Mouse (Mus musculus): Measurements from ENCODE around the gene Smtn. TPM values are rescaled to one million over a fixed set of nuclear protein-coding genes. Genes with fewer than 3 reads are reported as not detected.

The Smtn gene
- polyA plus RNA-seq, 1 experiment from 2014 or later: 121 TPM

- Histone ChIP-seq H3K9me3 (ENCODE audit: control insufficient read depth, low read length) (no peaks in the 10 kb centered on the region), H3K27ac (ENCODE audit: low read length) (peak overlapping the region; percentile 99), H3K9ac (ENCODE audit: low read length) (peak overlapping the region; percentile 83), H3K27me3 (ENCODE audit: control insufficient read depth, insufficient read depth, low read depth, low read length) (no peaks in the 10 kb centered on the region), H3K36me3 (ENCODE audit: control insufficient read depth, insufficient read depth, low read length) (peaks cover 36% of the 10 kb centered on the region), H3K4me1 (replicated peaks; ENCODE audit: control insufficient read depth, insufficient read depth, low read length) (peaks cover 33% of the 10 kb centered on the region), H3K4me2 (ENCODE audit: low read depth, low read length) (peak overlapping the region; percentile 87), H3K4me3 (ENCODE audit: low read length) (peak overlapping the region; percentile 75)
- peak; percentile 1; the same call in 1 of the 2 replicates for ATAC-seq (ENCODE audit: low read depth)
- WGBS: 12% methylated on average over 8 of the region's 8 CpGs
Observed at GRCm38 (mm10) chr11:3534956-3535355, 5.5 kb downstream of the Smtn start.

GRCm38 (mm10) chr11:3533406-3533932 lies 6.9 kb downstream of the Smtn start:
- ATAC-seq (ENCODE audit: low read depth): no peak
- H3K9ac ChIP-seq (ENCODE audit: low read length): no peak overlapping the region
- WGBS: 88% methylated on average over 17 of the region's 17 CpGs
- no peak overlapping the region for H3K4me3 ChIP-seq (ENCODE audit: low read length)
- peaks cover 50% of the 10 kb centered on the region for H3K36me3 ChIP-seq (ENCODE audit: control insufficient read depth, insufficient read depth, low read length)
- no peaks in the 10 kb centered on the region for H3K27me3 ChIP-seq (ENCODE audit: control insufficient read depth, insufficient read depth, low read depth, low read length)
- H3K9me3 ChIP-seq (ENCODE audit: control insufficient read depth, low read length): no peaks in the 10 kb centered on the region
- peaks cover 33% of the 10 kb centered on the region for H3K4me1 ChIP-seq (replicated peaks; ENCODE audit: control insufficient read depth, insufficient read depth, low read length)
- H3K27ac ChIP-seq (ENCODE audit: low read length): no peak overlapping the region
- no peak overlapping the region for H3K4me2 ChIP-seq (ENCODE audit: low read depth, low read length)

- peaks cover 23% of the 10 kb centered on the region for H3K4me1 ChIP-seq (replicated peaks; ENCODE audit: control insufficient read depth, insufficient read depth, low read length)
- no peak overlapping the region for H3K4me3 ChIP-seq (ENCODE audit: low read length)
- H3K4me2 ChIP-seq (ENCODE audit: low read depth, low read length): no peak overlapping the region
- H3K36me3 ChIP-seq (ENCODE audit: control insufficient read depth, insufficient read depth, low read length): peaks cover 52% of the 10 kb centered on the region
- no peaks in the 10 kb centered on the region for H3K27me3 ChIP-seq (ENCODE audit: control insufficient read depth, insufficient read depth, low read depth, low read length)
- ATAC-seq (ENCODE audit: low read depth): no peak
- no peak overlapping the region for H3K27ac ChIP-seq (ENCODE audit: low read length)
- 85% methylated on average over 16 of the region's 16 CpGs for WGBS
- H3K9me3 ChIP-seq (ENCODE audit: control insufficient read depth, low read length): no peaks in the 10 kb centered on the region
- H3K9ac ChIP-seq (ENCODE audit: low read length): no peak overlapping the region
Observed at GRCm38 (mm10) chr11:3532101-3532931, 8.1 kb downstream of the Smtn start.

GRCm38 (mm10) chr11:3531634-3532033 lies 8.8 kb downstream of the Smtn start:
- 82% methylated on average over 6 of the region's 6 CpGs for WGBS
- Histone ChIP-seq H3K4me3 (ENCODE audit: low read length) (no peak overlapping the region), H3K9ac (ENCODE audit: low read length) (no peak overlapping the region), H3K36me3 (ENCODE audit: control insufficient read depth, insufficient read depth, low read length) (peaks cover 57% of the 10 kb centered on the region), H3K4me2 (ENCODE audit: low read depth, low read length) (no peak overlapping the region), H3K27me3 (ENCODE audit: control insufficient read depth, insufficient read depth, low read depth, low read length) (no peaks in the 10 kb centered on the region), H3K9me3 (ENCODE audit: control insufficient read depth, low read length) (no peaks in the 10 kb centered on the region), H3K4me1 (replicated peaks; ENCODE audit: control insufficient read depth, insufficient read depth, low read length) (peaks cover 16% of the 10 kb centered on the region), H3K27ac (ENCODE audit: low read length) (no peak overlapping the region)
- no peak for ATAC-seq (ENCODE audit: low read depth)

GRCm38 (mm10) chr11:3530731-3531130 lies 9.7 kb downstream of the Smtn start:
- Histone ChIP-seq H3K9ac (ENCODE audit: low read length) (no peak overlapping the region), H3K27me3 (ENCODE audit: control insufficient read depth, insufficient read depth, low read depth, low read length) (no peaks in the 10 kb centered on the region), H3K4me2 (ENCODE audit: low read depth, low read length) (no peak overlapping the region), H3K9me3 (ENCODE audit: control insufficient read depth, low read length) (no peaks in the 10 kb centered on the region), H3K4me3 (ENCODE audit: low read length) (no peak overlapping the region), H3K36me3 (ENCODE audit: control insufficient read depth, insufficient read depth, low read length) (peaks cover 65% of the 10 kb centered on the region), H3K27ac (ENCODE audit: low read length) (no peak overlapping the region), H3K4me1 (replicated peaks; ENCODE audit: control insufficient read depth, insufficient read depth, low read length) (peaks cover 7% of the 10 kb centered on the region)
- ATAC-seq (ENCODE audit: low read depth): no peak
- WGBS: 94% methylated on average over 3 of the region's 3 CpGs

- no peaks in the 10 kb centered on the region for H3K9me3 ChIP-seq (ENCODE audit: control insufficient read depth, low read length)
- peaks cover 72% of the 10 kb centered on the region for H3K36me3 ChIP-seq (ENCODE audit: control insufficient read depth, insufficient read depth, low read length)
- WGBS: 73% methylated on average over 20 of the region's 20 CpGs
- no peak overlapping the region for H3K4me3 ChIP-seq (ENCODE audit: low read length)
- H3K27me3 ChIP-seq (ENCODE audit: control insufficient read depth, insufficient read depth, low read depth, low read length): no peaks in the 10 kb centered on the region
- H3K27ac ChIP-seq (ENCODE audit: low read length): no peak overlapping the region
- no peak overlapping the region for H3K9ac ChIP-seq (ENCODE audit: low read length)
- H3K4me1 ChIP-seq (replicated peaks; ENCODE audit: control insufficient read depth, insufficient read depth, low read length): peaks cover under 1% of the 10 kb centered on the region; the same call in 1 of the 2 replicates
- H3K4me2 ChIP-seq (ENCODE audit: low read depth, low read length): no peak overlapping the region
- ATAC-seq (ENCODE audit: low read depth): 0 out of 2 replicates have a peak, but pooled peaks have one; percentile 10
Observed at GRCm38 (mm10) chr11:3529476-3530252, 10.7 kb downstream of the Smtn start.

- 89% methylated on average over 6 of the region's 6 CpGs for WGBS
- Histone ChIP-seq H3K4me3 (ENCODE audit: low read length) (no peak overlapping the region), H3K4me2 (ENCODE audit: low read depth, low read length) (no peak overlapping the region), H3K36me3 (ENCODE audit: control insufficient read depth, insufficient read depth, low read length) (peaks cover 78% of the 10 kb centered on the region), H3K9ac (ENCODE audit: low read length) (no peak overlapping the region), H3K9me3 (ENCODE audit: control insufficient read depth, low read length) (no peaks in the 10 kb centered on the region), H3K27me3 (ENCODE audit: control insufficient read depth, insufficient read depth, low read depth, low read length) (no peaks in the 10 kb centered on the region), H3K4me1 (replicated peaks; ENCODE audit: control insufficient read depth, insufficient read depth, low read length) (no peaks in the 10 kb centered on the region), H3K27ac (ENCODE audit: low read length) (no peak overlapping the region)
- ATAC-seq (ENCODE audit: low read depth): no peak
Observed at GRCm38 (mm10) chr11:3528208-3528607, 12.2 kb downstream of the Smtn start.

GRCm38 (mm10) chr11:3527766-3528165 lies 12.6 kb downstream of the Smtn start:
- WGBS: 81% methylated on average over 8 of the region's 8 CpGs
- H3K4me3 ChIP-seq (ENCODE audit: low read length): no peak overlapping the region
- no peak overlapping the region for H3K4me2 ChIP-seq (ENCODE audit: low read depth, low read length)
- no peak overlapping the region for H3K27ac ChIP-seq (ENCODE audit: low read length)
- H3K9me3 ChIP-seq (ENCODE audit: control insufficient read depth, low read length): no peaks in the 10 kb centered on the region
- no peaks in the 10 kb centered on the region for H3K4me1 ChIP-seq (replicated peaks; ENCODE audit: control insufficient read depth, insufficient read depth, low read length)
- H3K27me3 ChIP-seq (ENCODE audit: control insufficient read depth, insufficient read depth, low read depth, low read length): no peaks in the 10 kb centered on the region
- no peak for ATAC-seq (ENCODE audit: low read depth)
- H3K9ac ChIP-seq (ENCODE audit: low read length): no peak overlapping the region
- H3K36me3 ChIP-seq (ENCODE audit: control insufficient read depth, insufficient read depth, low read length): peaks cover 78% of the 10 kb centered on the region
